In the genomic region with DNA sequence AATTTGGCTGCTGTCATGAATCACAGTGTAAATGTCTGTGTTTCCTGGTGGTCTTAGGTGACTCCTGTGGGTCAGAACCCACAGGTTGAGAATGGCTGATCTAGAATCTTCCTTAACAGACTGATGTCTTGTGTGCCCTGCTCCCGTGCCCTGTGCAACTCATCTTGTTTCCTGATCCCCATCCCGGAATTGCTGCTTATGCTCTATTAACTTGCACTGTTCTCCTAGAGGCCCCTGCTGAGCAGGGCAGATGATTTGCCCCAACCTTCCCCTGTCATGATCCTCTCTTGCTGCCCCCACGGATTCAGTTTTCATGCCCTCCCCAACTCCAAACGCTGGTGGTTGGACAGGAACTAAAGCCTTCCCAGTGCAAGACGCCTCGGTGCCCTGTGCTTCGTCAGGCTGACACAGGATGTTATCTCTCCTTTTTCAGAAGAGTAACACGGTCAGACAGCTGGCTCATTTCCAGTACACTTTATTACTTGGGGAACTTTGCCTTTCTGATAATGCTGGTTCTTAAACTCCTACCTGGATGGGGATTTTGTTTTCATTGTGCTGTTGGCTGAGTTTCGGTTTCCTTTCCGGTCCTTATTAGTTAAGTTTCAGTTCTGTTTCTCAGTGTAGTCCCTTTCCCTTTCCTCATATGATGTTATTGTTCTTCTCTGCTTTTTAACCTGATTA, we compare ENCODE assay signal across 8 mouse cellular contexts. TPM values are rescaled to one million over a fixed set of nuclear protein-coding genes. Genes with fewer than 3 reads are reported as not detected.
DNase-seq lines count a peak whose midpoint lies in the region; ATAC-seq and TF ChIP-seq lines count a peak whose summit lies in the region.

No protein-coding gene starts in this region.

- no peaks in the 10 kb centered on the region for H3K79me2 ChIP-seq in C2C12 (ENCODE audit: control insufficient read depth, insufficient read depth)

- peak overlapping the region; percentile 81 for H3K27ac ChIP-seq in heart, embryonic 16.5 days (ENCODE audit: low read length)
- no peak overlapping the region for H3K27ac ChIP-seq in liver, embryonic 14.5 days
- H3K27ac ChIP-seq in stomach, embryonic 14.5 days (ENCODE audit: low read length) = no peak overlapping the region
- no peak overlapping the region for H3K27ac ChIP-seq in neural tube, embryonic 15.5 days (replicated peaks)

- H3K4me2 ChIP-seq in heart, embryonic 16.5 days (ENCODE audit: low read depth, low read length) = peak overlapping the region; percentile 63
- H3K4me2 ChIP-seq in liver, embryonic 14.5 days (ENCODE audit: low read depth) = peak overlapping the region; percentile 39
- H3K4me2 ChIP-seq in stomach, embryonic 14.5 days (replicated peaks; ENCODE audit: low read depth, low read length) = peak overlapping the region; percentile 26; the same call in 1 of the 2 replicates
- no peak overlapping the region for H3K4me2 ChIP-seq in neural tube, embryonic 15.5 days

- no peaks in the 10 kb centered on the region for H3K27me3 ChIP-seq in C2C12 (ENCODE audit: control insufficient read depth, insufficient read depth, insufficient read length)
- H3K27me3 ChIP-seq in heart, embryonic 16.5 days (ENCODE audit: control insufficient read depth, insufficient read depth, low read length) = no peaks in the 10 kb centered on the region
- no peaks in the 10 kb centered on the region for H3K27me3 ChIP-seq in liver, embryonic 14.5 days (ENCODE audit: control insufficient read depth, insufficient read depth, low read length)
- no peaks in the 10 kb centered on the region for H3K27me3 ChIP-seq in stomach, embryonic 14.5 days (ENCODE audit: control insufficient read depth, insufficient read depth, low read length)
- H3K27me3 ChIP-seq in neural tube, embryonic 15.5 days (replicated peaks) = no peaks in the 10 kb centered on the region

- TF ChIP-seq EP300 in liver, embryonic 14.5 days (IDR thresholded peaks at IDR 0.05; ENCODE audit: low read depth) = no peak

- H3K9ac ChIP-seq in heart, embryonic 16.5 days (ENCODE audit: low read length) = peak overlapping the region; percentile 61
- no peak overlapping the region; the same call in 1 of the 2 replicates for H3K9ac ChIP-seq in liver, embryonic 14.5 days (replicated peaks)
- H3K9ac ChIP-seq in stomach, embryonic 14.5 days (replicated peaks; ENCODE audit: low read depth, low read length) = no peak overlapping the region
- H3K9ac ChIP-seq in neural tube, embryonic 15.5 days (replicated peaks) = no peak overlapping the region

- peak; percentile 74 for ATAC-seq in heart, embryonic 16.5 days (replicated peaks; ENCODE audit: extremely low read depth, insufficient read depth, low FRiP score)
- ATAC-seq in liver, embryonic 14.5 days (ENCODE audit: insufficient read depth) = 0 out of 2 replicates have a peak, but pooled peaks have one; percentile 33
- no peak for ATAC-seq in stomach, embryonic 14.5 days (ENCODE audit: insufficient number of reproducible peaks, insufficient read depth, low FRiP score, low read depth)
- no peak for ATAC-seq in neural tube, embryonic 15.5 days (ENCODE audit: low FRiP score)
- no peak for ATAC-seq in frontal cortex, adult (ENCODE audit: low TSS enrichment)

- H3K79me3 ChIP-seq in C2C12 (ENCODE audit: low read depth) = no peaks in the 10 kb centered on the region

- H3ac ChIP-seq in C2C12 (ENCODE audit: control insufficient read depth, insufficient read length, low read depth) = peak overlapping the region; percentile 52

- H3K4me3 ChIP-seq in C2C12 (ENCODE audit: insufficient read depth, poor library complexity, severe bottlenecking) = no peak overlapping the region
- H3K4me3 ChIP-seq in heart, embryonic 16.5 days (ENCODE audit: low read length) = peak overlapping the region; percentile 57
- peak overlapping the region; percentile 17 to 24; a peak in 3 of 4 replicates for H3K4me3 ChIP-seq in liver, embryonic 14.5 days (ENCODE audit: insufficient read depth in 1 of 2, low read depth in 2 of 2, low read length in 2 of 2)
- H3K4me3 ChIP-seq in stomach, embryonic 14.5 days (ENCODE audit: low read depth, low read length) = peak overlapping the region; percentile 3; the same call in 1 of the 2 replicates
- H3K4me3 ChIP-seq in neural tube, embryonic 15.5 days (replicated peaks) = no peak overlapping the region

- peaks cover 18% of the 10 kb centered on the region for H3K4me1 ChIP-seq in heart, embryonic 16.5 days (ENCODE audit: control insufficient read depth, insufficient read depth, low read length)
- peaks cover 0 to 17% of the 10 kb centered on the region in 2 experiments; a peak in 3 of 4 replicates for H3K4me1 ChIP-seq in liver, embryonic 14.5 days (replicated peaks; ENCODE audit: control insufficient read depth in 2 of 2, insufficient read depth in 2 of 2, low read length in 1 of 2)
- no peaks in the 10 kb centered on the region for H3K4me1 ChIP-seq in stomach, embryonic 14.5 days (ENCODE audit: control insufficient read depth, insufficient read depth, low read length)
- H3K4me1 ChIP-seq in neural tube, embryonic 15.5 days = no peaks in the 10 kb centered on the region

- 9% methylated on average over 10 of the region's 10 CpGs for WGBS in heart, embryonic 16.5 days
- 18% methylated on average over 10 of the region's 10 CpGs for WGBS in liver, embryonic 14.5 days (ENCODE audit: insufficient replicate concordance)
- WGBS in stomach, embryonic 14.5 days = 35% methylated on average over 10 of the region's 10 CpGs
- WGBS in neural tube, embryonic 15.5 days = 74% methylated on average over 10 of the region's 10 CpGs

- no peak for TF ChIP-seq CTCF in C2C12 (IDR thresholded peaks at IDR 0.05; ENCODE audit: control insufficient read depth, insufficient read depth, insufficient read length)
- TF ChIP-seq CTCF in liver, embryonic 14.5 days (IDR thresholded peaks at IDR 0.05; ENCODE audit: low read depth) = no peak

- no peaks in the 10 kb centered on the region for H3K36me3 ChIP-seq in C2C12 (ENCODE audit: control insufficient read depth, insufficient read depth)
- H3K36me3 ChIP-seq in heart, embryonic 16.5 days (ENCODE audit: control insufficient read depth, insufficient read depth) = no peaks in the 10 kb centered on the region
- H3K36me3 ChIP-seq in liver, embryonic 14.5 days (replicated peaks; ENCODE audit: control insufficient read depth, insufficient read depth, low read depth) = no peaks in the 10 kb centered on the region
- no peaks in the 10 kb centered on the region for H3K36me3 ChIP-seq in stomach, embryonic 14.5 days (ENCODE audit: control insufficient read depth, insufficient read depth, low read length)
- no peaks in the 10 kb centered on the region for H3K36me3 ChIP-seq in neural tube, embryonic 15.5 days

- H3K9me3 ChIP-seq in heart, embryonic 16.5 days (replicated peaks; ENCODE audit: control insufficient read depth, low read length) = no peaks in the 10 kb centered on the region
- H3K9me3 ChIP-seq in liver, embryonic 14.5 days (ENCODE audit: control insufficient read depth, low read length) = no peaks in the 10 kb centered on the region
- no peaks in the 10 kb centered on the region for H3K9me3 ChIP-seq in stomach, embryonic 14.5 days (ENCODE audit: control insufficient read depth, low read depth, low read length)
- H3K9me3 ChIP-seq in neural tube, embryonic 15.5 days (replicated peaks) = no peaks in the 10 kb centered on the region

- peak; percentile 30 for DNase-seq in Muller cell, postnatal 12 days (ENCODE audit: inconsistent ontology term)
- no peak for DNase-seq in liver, embryonic 14.5 days (ENCODE audit: low read depth in 3 of 3, low spot score in 3 of 3)
- no peak for DNase-seq in ovary, adult 18-20 months (ENCODE audit: low spot score)

TF ChIP-seq in C2C12, 6 proteins besides CTCF, POLR2A, EP300 and RAD21:
- no peak for TF ChIP-seq MYOD1 (IDR thresholded peaks at IDR 0.05; ENCODE audit: control insufficient read depth, insufficient read length, low read depth)
- TF ChIP-seq USF1 (IDR thresholded peaks at IDR 0.05; ENCODE audit: low read depth) = no peak
- no peak for TF ChIP-seq MYOG (IDR thresholded peaks at IDR 0.05; ENCODE audit: control insufficient read depth, extremely low read depth, insufficient read length)
- no peak for TF ChIP-seq CEBPB (IDR thresholded peaks at IDR 0.05; ENCODE audit: low read depth)
- no peak for TF ChIP-seq FOSL1 (IDR thresholded peaks at IDR 0.05; ENCODE audit: insufficient read depth, low read length, poor library complexity, severe bottlenecking)
- TF ChIP-seq MAX (IDR thresholded peaks at IDR 0.05) = no peak

RNA-seq across cellular contexts. Expression of gene Zcchc2, which starts 18.6 kb away (rescaled TPM):
- polyA plus RNA-seq in C2C12 (2012; fragmentation: generic; extraction: Trizol) = 5.9 TPM
- polyA plus RNA-seq in heart, embryonic 16.5 days (2015; fragmentation: Nextera tagmentation; extraction: Ambion mirVana) = 1.9 and 2.2 TPM in 2 replicates
- polyA plus RNA-seq in liver, embryonic 14.5 days (2012; rRNA removed) = 4.3 and 4.9 TPM in 2 replicates
- 1.0 and 1.4 TPM in 2 replicates for polyA plus RNA-seq in liver, embryonic 14.5 days (2014; fragmentation: Nextera tagmentation; extraction: Ambion mirVana)
- 3.1 and 3.8 TPM in 2 replicates for polyA plus RNA-seq in stomach, embryonic 14.5 days (2014; fragmentation: Nextera tagmentation; extraction: Ambion mirVana)
- polyA plus RNA-seq in neural tube, embryonic 15.5 days (2015; fragmentation: Nextera tagmentation; extraction: Ambion mirVana) = 2.4 and 3.1 TPM in 2 replicates

Comparison
In these comparisons a context has a peak if more than half of its experiments do, and no peak if none do; other contexts are left out.
1. H3K4me3 ChIP-seq: peak in heart, embryonic 16.5 days (single experiment), liver, embryonic 14.5 days (2 of 2) and stomach, embryonic 14.5 days (single experiment); none in C2C12 (single experiment) and neural tube, embryonic 15.5 days (single experiment).
2. ATAC-seq: peak in heart, embryonic 16.5 days (single experiment) and liver, embryonic 14.5 days (single experiment); none in stomach, embryonic 14.5 days (single experiment), neural tube, embryonic 15.5 days (single experiment) and frontal cortex, adult (single experiment).